Comparison of ENCODE assay signal across 15 mouse cellular contexts in genomic region chr10:40724342-40724741, GRCm38 (mm10). TPM values are rescaled to one million over a fixed set of nuclear protein-coding genes. Genes with fewer than 3 reads are reported as not detected.
DNase-seq lines count a peak whose midpoint lies in the region; ATAC-seq and TF ChIP-seq lines count a peak whose summit lies in the region.
"Had no signal": no experiment of that assay in that cellular context is flagged by ENCODE, and none has a peak within 500 bp of the region (broad histone marks: within the 10 kb centered on the region; RNA-seq: fewer than 3 reads in every experiment).

No protein-coding gene starts in this region.

- no peak overlapping the region for H3K4me3 ChIP-seq in heart, embryonic 11.5 days (ENCODE audit: low read depth, low read length)
- no peak overlapping the region for H3K4me3 ChIP-seq in kidney, postnatal 0 days (replicated peaks; ENCODE audit: low read depth, low read length)
- H3K4me3 ChIP-seq in midbrain, embryonic 11.5 days (ENCODE audit: low read depth, low read length): no peak overlapping the region
- no peak overlapping the region for H3K4me3 ChIP-seq in midbrain, embryonic 16.5 days (ENCODE audit: low read depth, low read length)
- no peak overlapping the region for H3K4me3 ChIP-seq in thymus, adult 2 months (ENCODE audit: control insufficient read depth, insufficient read depth, low read length)
- H3K4me3 ChIP-seq: gastrocnemius, adult 2 months; limb, embryonic 12.5 days had no signal

- no peak for TF ChIP-seq POLR2A in thymus, adult 2 months (IDR thresholded peaks at IDR 0.05; ENCODE audit: control insufficient read depth, extremely low read depth, insufficient read depth, low read length, poor library complexity)

- no peak overlapping the region for H3K4me2 ChIP-seq in heart, embryonic 11.5 days
- no peak overlapping the region for H3K4me2 ChIP-seq in kidney, postnatal 0 days (ENCODE audit: low read length)
- H3K4me2 ChIP-seq in midbrain, embryonic 11.5 days: no peak overlapping the region
- H3K4me2 ChIP-seq in midbrain, embryonic 16.5 days (ENCODE audit: low read length): no peak overlapping the region
- H3K4me2 ChIP-seq: limb, embryonic 12.5 days had no signal

- 53% methylated on average over 6 of the region's 6 CpGs for WGBS in heart, embryonic 11.5 days (ENCODE audit: insufficient replicate concordance)
- 50% methylated on average over 6 of the region's 6 CpGs for WGBS in kidney, postnatal 0 days
- 24% methylated on average over 6 of the region's 6 CpGs for WGBS in midbrain, embryonic 11.5 days
- WGBS in midbrain, embryonic 16.5 days: 15% methylated on average over 6 of the region's 6 CpGs
- WGBS in thymus, adult 2 months: 91% methylated on average over 6 of the region's 6 CpGs

- no peaks in the 10 kb centered on the region for H3K27me3 ChIP-seq in heart, embryonic 11.5 days (ENCODE audit: control insufficient read depth, insufficient read depth, low read length)
- no peaks in the 10 kb centered on the region for H3K27me3 ChIP-seq in kidney, postnatal 0 days (ENCODE audit: insufficient read depth, low read length)
- H3K27me3 ChIP-seq in midbrain, embryonic 11.5 days (ENCODE audit: control insufficient read depth, insufficient read depth, low read length): no peaks in the 10 kb centered on the region
- H3K27me3 ChIP-seq in midbrain, embryonic 16.5 days (ENCODE audit: control insufficient read depth, insufficient read depth, low read depth, low read length): no peaks in the 10 kb centered on the region
- H3K27me3 ChIP-seq in thymus, adult 2 months (ENCODE audit: control insufficient read depth, insufficient read depth, low read length): no peaks in the 10 kb centered on the region
- H3K27me3 ChIP-seq: limb, embryonic 12.5 days had no signal

- DNase-seq in heart, adult 11 months: peak; percentile 64
- peak; percentile 65 for DNase-seq in kidney, postnatal 0 days (ENCODE audit: low spot score)
- DNase-seq in kidney, adult 18-20 months: no peak
- peak; percentile 86 for DNase-seq in midbrain, embryonic 11.5 days (ENCODE audit: low spot score, missing footprints)
- peak; percentile 56 to 70 for DNase-seq in kidney, postnatal 4 days
- DNase-seq in thymus, adult 2 months: no peak
- DNase-seq: B cell, adult 2 months; cerebellum, adult 18-20 months; gastrocnemius, adult 2 months; right cerebral cortex, postnatal 4 days; thymus, postnatal 14 days had no signal

- no peaks in the 10 kb centered on the region for H3K4me1 ChIP-seq in heart, embryonic 11.5 days (ENCODE audit: control insufficient read depth, insufficient read depth, low read length)
- H3K4me1 ChIP-seq in kidney, postnatal 0 days (replicated peaks; ENCODE audit: insufficient read depth, low read length): 0 out of 2 replicates have a peak, but pooled peaks cover 4% of the 10 kb centered on the region
- peaks cover 25% of the 10 kb centered on the region for H3K4me1 ChIP-seq in midbrain, embryonic 11.5 days (ENCODE audit: control insufficient read depth, insufficient read depth, low read length)
- H3K4me1 ChIP-seq in midbrain, embryonic 16.5 days (ENCODE audit: control insufficient read depth, insufficient read depth, low read length): peaks cover 15% of the 10 kb centered on the region
- no peaks in the 10 kb centered on the region for H3K4me1 ChIP-seq in thymus, adult 2 months (replicated peaks; ENCODE audit: control insufficient read depth, insufficient read depth, low read length)

- H3K36me3 ChIP-seq in heart, embryonic 11.5 days (ENCODE audit: control insufficient read depth, insufficient read depth, low read length): no peaks in the 10 kb centered on the region
- H3K36me3 ChIP-seq in kidney, postnatal 0 days (ENCODE audit: insufficient read depth, low read length): no peaks in the 10 kb centered on the region
- H3K36me3 ChIP-seq in midbrain, embryonic 11.5 days (ENCODE audit: control insufficient read depth, insufficient read depth, low read length): no peaks in the 10 kb centered on the region
- no peaks in the 10 kb centered on the region for H3K36me3 ChIP-seq in midbrain, embryonic 16.5 days (ENCODE audit: control insufficient read depth, insufficient read depth, low read length)
- no peaks in the 10 kb centered on the region for H3K36me3 ChIP-seq in thymus, adult 2 months (ENCODE audit: control insufficient read depth, insufficient read depth, low read length)
- H3K36me3 ChIP-seq: limb, embryonic 12.5 days had no signal

- H3K9ac ChIP-seq in heart, embryonic 11.5 days (ENCODE audit: low read depth, low read length): no peak overlapping the region
- H3K9ac ChIP-seq in kidney, postnatal 0 days (ENCODE audit: low read depth, low read length): no peak overlapping the region
- no peak overlapping the region for H3K9ac ChIP-seq in midbrain, embryonic 11.5 days (ENCODE audit: low read length)
- no peak overlapping the region for H3K9ac ChIP-seq in midbrain, embryonic 16.5 days (ENCODE audit: low read depth, low read length)
- H3K9ac ChIP-seq: limb, embryonic 12.5 days had no signal

- no peak overlapping the region for H3K27ac ChIP-seq in heart, embryonic 11.5 days (ENCODE audit: low read depth, low read length)
- peak overlapping the region; percentile 40; the same call in 1 of the 2 replicates for H3K27ac ChIP-seq in kidney, postnatal 0 days
- H3K27ac ChIP-seq in midbrain, embryonic 11.5 days (ENCODE audit: low read depth, low read length): peak overlapping the region; percentile 20; the same call in 1 of the 2 replicates
- no peak overlapping the region for H3K27ac ChIP-seq in midbrain, embryonic 16.5 days (ENCODE audit: low read length)
- no peak overlapping the region for H3K27ac ChIP-seq in thymus, adult 2 months (ENCODE audit: control insufficient read depth, insufficient read depth, low read length)
- H3K27ac ChIP-seq: macrophage had no signal

- no peak for TF ChIP-seq CTCF in kidney, postnatal 0 days (IDR thresholded peaks at IDR 0.05; ENCODE audit: low read depth)
- TF ChIP-seq CTCF in thymus, adult 2 months (IDR thresholded peaks at IDR 0.05; ENCODE audit: borderline replicate concordance, control insufficient read depth, extremely low read depth, insufficient read depth, low read length, poor library complexity): no peak

- no peak for ATAC-seq in heart, embryonic 11.5 days (replicated peaks; ENCODE audit: insufficient number of reproducible peaks, low FRiP score, low TSS enrichment)
- no peak for ATAC-seq in kidney, postnatal 0 days (replicated peaks; ENCODE audit: low FRiP score, low read depth)
- 0 out of 2 replicates have a peak, but pooled peaks have one; percentile 47 for ATAC-seq in midbrain, embryonic 11.5 days (ENCODE audit: low FRiP score)
- no peak for ATAC-seq in midbrain, embryonic 16.5 days

- H3K9me3 ChIP-seq in heart, embryonic 11.5 days (replicated peaks; ENCODE audit: control insufficient read depth, low read length): no peaks in the 10 kb centered on the region
- no peaks in the 10 kb centered on the region for H3K9me3 ChIP-seq in kidney, postnatal 0 days (replicated peaks; ENCODE audit: low read length)
- no peaks in the 10 kb centered on the region for H3K9me3 ChIP-seq in midbrain, embryonic 11.5 days (ENCODE audit: control insufficient read depth, low read length)
- H3K9me3 ChIP-seq in midbrain, embryonic 16.5 days (replicated peaks; ENCODE audit: control insufficient read depth, low read length, poor library complexity, severe bottlenecking): no peaks in the 10 kb centered on the region
- H3K9me3 ChIP-seq: limb, embryonic 12.5 days had no signal

RNA-seq across cellular contexts. Expression of gene Mettl24, which starts 41.3 kb away (rescaled TPM):
- 2.0 and 2.5 TPM in 2 replicates for polyA plus RNA-seq in heart, embryonic 11.5 days (2014; fragmentation: Nextera tagmentation; extraction: Ambion mirVana)
- 3.5 and 3.9 TPM in 2 replicates for polyA plus RNA-seq in kidney, postnatal 0 days (2015; fragmentation: Nextera tagmentation; extraction: Ambion mirVana)
- polyA plus RNA-seq in midbrain, embryonic 11.5 days (2014; fragmentation: Nextera tagmentation; extraction: Ambion mirVana): 0.53 and 0.65 TPM in 2 replicates
- polyA plus RNA-seq in midbrain, embryonic 16.5 days (2015; fragmentation: Nextera tagmentation; extraction: Ambion mirVana): 0.72 and 0.78 TPM in 2 replicates
- 0.23 and 0.36 TPM in 2 replicates for polyA plus RNA-seq in thymus, adult 2 months (2012; rRNA removed)
- polyA plus RNA-seq: macrophage had no signal

Comparison
In these comparisons a context has a peak if more than half of its experiments do, and no peak if none do; other contexts are left out.
1. DNase-seq: peak in heart, adult 11 months (single experiment), kidney, postnatal 0 days (single experiment), midbrain, embryonic 11.5 days (single experiment) and kidney, postnatal 4 days (2 of 2); none in kidney, adult 18-20 months (single experiment) and thymus, adult 2 months (single experiment).
2. H3K27ac ChIP-seq: peak in kidney, postnatal 0 days (single experiment) and midbrain, embryonic 11.5 days (single experiment); none in heart, embryonic 11.5 days (single experiment), midbrain, embryonic 16.5 days (single experiment) and thymus, adult 2 months (single experiment).